Mouse (Mus musculus) embryonic fibroblast, embryonic 13.5 days (primary cell): ENCODE measurements around the gene Samd8. TPM values are rescaled to one million over a fixed set of nuclear protein-coding genes. Genes with fewer than 3 reads are reported as not detected.

Experiments
- H3K27ac ChIP-seq: 2 replicates; pipeline ENCODE4 v1.5.1; 2012; ENCODE audit warnings: low read length, control low read depth, inconsistent platforms; ENCODE audit not compliant: insufficient read depth
- H3K4me1 ChIP-seq: 2 replicates; pipeline ENCODE4 v1.6.1; 2011; ENCODE audit warnings: low read length; ENCODE audit not compliant: control insufficient read depth, insufficient read depth
- H3K4me3 ChIP-seq: 2 replicates; pipeline ENCODE4 v1.5.1; 2011; ENCODE audit warnings: mild to moderate bottlenecking, control low read depth, low read length; ENCODE audit not compliant: insufficient read depth
- CTCF ChIP-seq: IDR thresholded peaks from 2 replicates; pipeline ENCODE4 v1.5.1; 2011; ENCODE audit warnings: mild to moderate bottlenecking, control low read depth, low read length, moderate library complexity, borderline replicate concordance; ENCODE audit not compliant: insufficient read depth
- POLR2A ChIP-seq: IDR thresholded peaks from 2 replicates; pipeline ENCODE4 v1.6.1; 2011; ENCODE audit warnings: low read depth, mild to moderate bottlenecking, control low read depth, low read length, moderate library complexity
- polyA plus RNA-seq: library from polyadenylated mRNA; stranded (reverse); fragments of >200 nt; gene quantifications from 2 replicates; pipeline ENCODE4 v1.2.4, GENCODE M21; 2011; ENCODE audit warnings: low read depth; ENCODE audit not compliant: missing spikeins, insufficient read length

Gene Samd8
- polyA plus RNA-seq, 1 experiment = 31.5 TPM

GRCm38 (mm10) chr14:21809418-21809817 is 59.1 kb downstream of the Samd8 start:
- TF ChIP-seq POLR2A (no peak), CTCF (no peak)
- Histone ChIP-seq H3K4me3 (no peak overlapping the region), H3K4me1 (peaks cover 12% of the 10 kb centered on the region), H3K27ac (no peak overlapping the region)

- Histone ChIP-seq H3K4me1 (peaks cover 11% of the 10 kb centered on the region), H3K4me3 (no peak overlapping the region), H3K27ac (no peak overlapping the region)
- no peak for TF ChIP-seq CTCF
- no peak for TF ChIP-seq POLR2A
These were observed 61.0 kb downstream of the Samd8 start for GRCm38 (mm10) chr14:21811301-21811700.

- peaks cover 8% of the 10 kb centered on the region for H3K4me1 ChIP-seq
- no peak overlapping the region for H3K4me3 ChIP-seq
- TF ChIP-seq POLR2A = no peak
- no peak overlapping the region for H3K27ac ChIP-seq
These were observed 61.5 kb downstream of the Samd8 start for GRCm38 (mm10) chr14:21811744-21812393.

GRCm38 (mm10) chr14:21812590-21813162 is 62.3 kb downstream of the Samd8 start:
- peaks cover 8% of the 10 kb centered on the region for H3K4me1 ChIP-seq
- no peak overlapping the region for H3K27ac ChIP-seq
- no peak overlapping the region for H3K4me3 ChIP-seq
- no peak for TF ChIP-seq CTCF
- no peak for TF ChIP-seq POLR2A

GRCm38 (mm10) chr14:21813216-21813615 is 62.9 kb downstream of the Samd8 start:
- H3K4me3 ChIP-seq = no peak overlapping the region
- peaks cover 7% of the 10 kb centered on the region for H3K4me1 ChIP-seq
- no peak for TF ChIP-seq CTCF
- TF ChIP-seq POLR2A = no peak
- H3K27ac ChIP-seq = no peak overlapping the region

GRCm38 (mm10) chr14:21813847-21814246 is 63.5 kb downstream of the Samd8 start:
- H3K27ac ChIP-seq = no peak overlapping the region

GRCm38 (mm10) chr14:21814606-21815005 is 64.3 kb downstream of the Samd8 start:
- H3K27ac ChIP-seq = no peak overlapping the region
- H3K4me3 ChIP-seq = no peak overlapping the region
- TF ChIP-seq POLR2A (no peak), CTCF (no peak)
- H3K4me1 ChIP-seq = peaks cover 5% of the 10 kb centered on the region

More at GRCm38 (mm10) chr14:21813847-21814246, 63.5 kb downstream of the Samd8 start:
- TF ChIP-seq POLR2A = no peak
- Histone ChIP-seq H3K4me1 (peaks cover 5% of the 10 kb centered on the region), H3K4me3 (no peak overlapping the region)

- Histone ChIP-seq H3K4me1 (peaks cover 7% of the 10 kb centered on the region), H3K27ac (no peak overlapping the region), H3K4me3 (no peak overlapping the region)
- no peak for TF ChIP-seq CTCF
- TF ChIP-seq POLR2A = no peak
These were observed 65.9 kb downstream of the Samd8 start for GRCm38 (mm10) chr14:21816255-21816654.

- no peak overlapping the region for H3K4me3 ChIP-seq
- H3K27ac ChIP-seq = no peak overlapping the region
- TF ChIP-seq POLR2A (no peak), CTCF (no peak)
- H3K4me1 ChIP-seq = peaks cover 8% of the 10 kb centered on the region
These were observed 67.1 kb downstream of the Samd8 start for GRCm38 (mm10) chr14:21817453-21817852.

- no peak overlapping the region for H3K4me3 ChIP-seq
- peak overlapping the region; percentile 41 for H3K27ac ChIP-seq
- peak; percentile 59; the same call in 1 of the 2 replicates for TF ChIP-seq CTCF
- TF ChIP-seq POLR2A = no peak
- H3K4me1 ChIP-seq = peaks cover 10% of the 10 kb centered on the region
These were observed 70.7 kb downstream of the Samd8 start for GRCm38 (mm10) chr14:21820880-21821505.

- TF ChIP-seq POLR2A (no peak), CTCF (no peak)
- Histone ChIP-seq H3K4me1 (peaks cover 10% of the 10 kb centered on the region), H3K4me3 (no peak overlapping the region), H3K27ac (peak overlapping the region; percentile 88; the same call in 1 of the 2 replicates)
These were observed 72.0 kb downstream of the Samd8 start for GRCm38 (mm10) chr14:21822307-21822706.
